In genomic region chr5:121410975-121411374, GRCm38 (mm10) we compare ENCODE assay signal across 23 mouse cellular contexts. TPM values are rescaled to one million over a fixed set of nuclear protein-coding genes. Genes with fewer than 3 reads are reported as not detected.
"Had no signal": no experiment of that assay in that cellular context is flagged by ENCODE, and none has a peak within 500 bp of the region (broad histone marks: within the 10 kb centered on the region; RNA-seq: fewer than 3 reads in every experiment).

No protein-coding gene starts in this region.

- H3K4me3 ChIP-seq: liver, embryonic 15.5 days; lung, embryonic 15.5 days; megakaryocyte, embryonic 14.5 days; midbrain, embryonic 12.5 days; neural tube, embryonic 12.5 days; stomach, embryonic 15.5 days had no signal

- H3K9me3 ChIP-seq: liver, embryonic 15.5 days; lung, embryonic 15.5 days; megakaryocyte, embryonic 14.5 days; midbrain, embryonic 12.5 days; neural tube, embryonic 12.5 days; stomach, embryonic 15.5 days had no signal

- H3K27me3 ChIP-seq: liver, embryonic 15.5 days; lung, embryonic 15.5 days; megakaryocyte, embryonic 14.5 days; midbrain, embryonic 12.5 days; neural tube, embryonic 12.5 days; stomach, embryonic 15.5 days had no signal

- DNase-seq: liver, postnatal 0 days; lung, adult 2 months; lung, postnatal 14 days; lung, postnatal 36 days; midbrain, embryonic 14.5 days; retina, postnatal 1 day; right cerebral cortex, adult 18-20 months; right cerebral cortex, postnatal 25 days; right cerebral cortex, postnatal 4 days; thymus, adult 2 months; thymus, postnatal 25 days; thymus, postnatal 4 days had no signal

- H3K4me1 ChIP-seq: lung, embryonic 15.5 days; midbrain, embryonic 12.5 days; neural tube, embryonic 12.5 days; stomach, embryonic 15.5 days had no signal

- H3K27ac ChIP-seq: liver, embryonic 15.5 days; lung, embryonic 15.5 days; macrophage; midbrain, embryonic 12.5 days; neural tube, embryonic 12.5 days; stomach, embryonic 15.5 days; stomach, postnatal 0 days had no signal

- ATAC-seq: liver, postnatal 0 days; lung, postnatal 0 days; midbrain, embryonic 16.5 days had no signal

- H3K4me2 ChIP-seq: liver, embryonic 15.5 days; lung, embryonic 15.5 days; midbrain, embryonic 12.5 days; neural tube, embryonic 12.5 days; stomach, embryonic 15.5 days had no signal

- H3K9ac ChIP-seq: liver, embryonic 15.5 days; liver, postnatal 0 days; lung, embryonic 15.5 days; midbrain, embryonic 12.5 days; neural tube, embryonic 12.5 days; stomach, embryonic 15.5 days had no signal

RNA-seq across cellular contexts. Expression of gene Tmem116, which starts 40.7 kb away (rescaled TPM):
- total RNA-seq: monocyte, adult 5-6 weeks had no signal
